Mouse (Mus musculus) fat pad, adult 2 months (tissue): Measurements from ENCODE around the gene Olfr739.

ENCODE experiments used
- DNase-seq: peaks from one replicate; pipeline ENCODE4 v3.0.0-alpha.2; 2011; ENCODE audit warnings: low read depth, low spot score; ENCODE audit errors: extremely low read depth

Olfr739 gene

DNA sequence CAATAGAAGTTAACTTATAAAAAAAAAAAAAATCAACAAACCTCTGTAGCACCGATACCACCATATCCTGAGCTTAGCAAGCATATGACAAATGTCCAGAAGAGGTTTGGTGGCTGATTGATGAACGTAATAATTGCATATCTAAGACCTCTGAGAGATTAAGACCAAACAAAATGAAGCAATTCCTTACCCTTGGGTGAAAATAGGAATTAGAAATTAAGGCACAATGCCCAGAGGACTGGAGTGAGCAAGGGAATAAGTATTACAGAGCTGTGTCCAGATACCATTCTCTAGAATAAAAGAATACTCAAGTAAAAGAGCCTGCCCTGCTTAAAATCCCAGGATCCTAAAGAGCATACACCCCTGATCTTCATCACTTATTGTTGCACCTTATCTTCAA lies at the start of gene Olfr739:
TSS of gene Olfr739 (plus strand) at position 301 of the 400 bp plus-strand sequence.
- no peak for DNase-seq

DNA sequence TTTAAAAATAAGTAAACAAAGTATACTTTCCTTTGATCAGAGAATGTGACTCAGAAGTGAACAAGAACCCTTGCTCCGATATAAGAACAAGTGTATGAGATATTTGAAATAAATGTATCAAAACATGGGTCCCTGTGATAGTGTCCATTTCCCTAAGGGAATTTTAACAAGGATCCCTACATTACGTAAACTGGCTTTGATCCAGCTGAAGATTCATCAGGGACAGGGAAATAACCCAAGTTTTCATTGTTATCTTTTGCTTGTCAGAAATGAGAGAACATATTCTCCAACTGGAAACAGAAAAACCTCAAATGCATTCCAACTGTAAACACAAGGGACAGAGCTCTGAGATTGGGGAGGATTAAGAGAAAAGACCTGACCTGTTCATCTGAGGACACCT lies 37.6 kb upstream of the Olfr739 start, which contains the start of gene Olfr736:
TSS of gene Olfr736 (plus strand) at position 301 of the 400 bp plus-strand sequence.
- no peak for DNase-seq

DNA sequence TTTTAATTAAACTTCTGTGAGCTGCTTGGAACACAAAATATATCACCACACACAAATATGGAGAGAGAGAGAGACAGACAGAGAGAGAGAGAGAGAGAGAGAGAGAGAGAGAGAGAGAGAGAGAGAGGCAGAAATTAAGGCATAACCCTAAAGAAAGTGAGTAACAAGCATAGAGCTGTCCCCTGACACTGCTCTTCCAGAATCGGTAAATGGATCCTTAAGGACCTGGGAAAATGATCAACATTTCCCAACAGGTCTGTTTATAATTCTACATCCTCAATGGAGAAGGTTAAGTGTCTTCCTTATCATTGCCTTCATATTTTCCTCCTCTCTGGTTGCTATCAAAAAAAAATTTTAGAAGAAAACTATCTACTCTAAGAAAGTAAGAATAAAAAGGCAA lies 11.2 kb upstream of the Olfr739 start, which contains the start of gene Olfr738:
TSS of gene Olfr738 (plus strand) at position 301 of the 400 bp plus-strand sequence.
- DNase-seq = no peak

DNA sequence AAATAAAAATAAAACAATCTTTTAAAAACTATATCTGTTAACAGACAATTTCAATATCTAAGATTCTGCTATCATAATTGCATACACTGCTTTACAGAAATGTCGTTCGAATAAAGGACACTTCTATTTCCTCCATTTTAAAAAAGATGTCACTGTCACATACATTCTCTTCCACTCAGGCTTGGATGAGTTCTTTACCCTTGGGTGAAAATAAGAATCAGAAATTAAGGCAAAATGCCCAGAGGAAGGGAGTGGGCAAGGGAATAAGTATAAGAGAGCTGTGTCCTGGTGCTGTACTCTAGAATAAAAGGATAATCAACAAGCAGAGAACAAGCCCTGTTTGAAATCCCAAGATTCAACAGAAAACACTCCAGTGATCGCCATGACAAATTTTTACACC lies 26.8 kb downstream of the Olfr739 start, which contains the start of gene Olfr740:
TSS of gene Olfr740 (plus strand) at position 301 of the 400 bp plus-strand sequence.
- no peak for DNase-seq

DNA sequence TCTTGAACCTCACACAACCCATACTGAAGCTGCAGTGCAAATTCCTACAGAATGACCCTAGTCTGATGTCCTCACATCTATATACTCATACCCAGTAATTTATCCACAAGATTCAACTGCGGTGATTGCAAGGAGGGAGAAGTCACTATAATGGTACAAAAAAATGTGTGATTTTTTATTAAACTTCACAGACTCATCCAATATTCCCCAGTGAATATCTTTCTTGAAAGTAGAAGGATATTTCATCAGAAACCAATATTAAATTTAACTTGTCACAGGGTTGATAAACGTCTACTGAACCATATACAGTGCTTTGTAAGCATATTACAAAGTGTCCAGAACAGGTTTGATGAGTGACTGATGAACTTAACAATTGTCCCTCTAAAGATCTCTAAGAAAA lies 54.0 kb downstream of the Olfr739 start, which contains the start of gene Olfr741:
TSS of gene Olfr741 (plus strand) at position 301 of the 400 bp plus-strand sequence.
- DNase-seq = no peak
